Mouse (Mus musculus) thymus, postnatal 4 days (tissue): Measurements from ENCODE around the gene Irf2bp1.
A peak's percentile ranks its signal among the peaks of the same experiment; 100 is the strongest.

ENCODE experiments used
- DNase-seq: peaks from one replicate; pipeline ENCODE4 v3.0.0; 2021

Irf2bp1 gene

GRCm38 (mm10) chr7:19029084-19029653, 25.3 kb downstream of the Irf2bp1 start:
- peak; percentile 81 for DNase-seq

DNA sequence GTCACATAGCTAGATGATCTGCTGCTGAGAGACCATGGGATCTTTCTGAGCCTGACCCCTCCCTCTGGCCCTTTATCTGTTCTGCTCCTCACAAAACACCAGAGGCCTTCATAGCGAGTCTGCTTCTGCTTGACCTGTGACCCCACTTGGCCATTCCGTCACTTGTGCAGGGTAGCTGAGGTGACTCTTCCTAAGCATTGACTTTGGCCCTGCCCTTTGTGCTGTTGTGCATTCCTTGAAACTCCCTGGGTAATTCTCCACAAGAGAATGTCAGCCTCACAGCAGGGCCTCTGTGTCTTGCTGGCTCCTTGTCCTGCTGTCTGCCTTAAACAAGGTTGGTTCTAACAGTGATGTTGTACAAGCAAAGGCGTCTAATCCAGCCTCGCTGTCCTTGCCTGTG, 27.8 kb downstream of the Irf2bp1 start:
- no peak for DNase-seq

DNA sequence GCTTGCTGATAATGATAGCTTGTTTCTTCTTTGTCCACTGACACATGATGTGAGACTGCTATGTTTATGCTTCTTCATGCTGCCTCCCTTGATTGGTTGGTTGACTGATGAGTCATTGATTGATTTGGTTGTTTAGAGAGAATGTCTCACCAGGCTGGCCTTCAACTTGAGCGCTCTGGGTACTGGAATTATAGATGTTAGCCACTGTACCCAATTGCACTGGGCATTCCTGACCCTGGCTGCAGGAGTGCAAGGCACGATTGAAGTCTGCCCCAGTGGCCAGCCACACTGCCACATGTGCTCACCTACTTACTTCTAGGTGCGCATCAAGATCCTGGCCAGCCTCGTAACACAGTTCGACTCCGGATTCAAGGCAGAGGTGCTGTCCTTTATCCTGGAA, 40.8 kb downstream of the Irf2bp1 start:
- no peak for DNase-seq

DNA sequence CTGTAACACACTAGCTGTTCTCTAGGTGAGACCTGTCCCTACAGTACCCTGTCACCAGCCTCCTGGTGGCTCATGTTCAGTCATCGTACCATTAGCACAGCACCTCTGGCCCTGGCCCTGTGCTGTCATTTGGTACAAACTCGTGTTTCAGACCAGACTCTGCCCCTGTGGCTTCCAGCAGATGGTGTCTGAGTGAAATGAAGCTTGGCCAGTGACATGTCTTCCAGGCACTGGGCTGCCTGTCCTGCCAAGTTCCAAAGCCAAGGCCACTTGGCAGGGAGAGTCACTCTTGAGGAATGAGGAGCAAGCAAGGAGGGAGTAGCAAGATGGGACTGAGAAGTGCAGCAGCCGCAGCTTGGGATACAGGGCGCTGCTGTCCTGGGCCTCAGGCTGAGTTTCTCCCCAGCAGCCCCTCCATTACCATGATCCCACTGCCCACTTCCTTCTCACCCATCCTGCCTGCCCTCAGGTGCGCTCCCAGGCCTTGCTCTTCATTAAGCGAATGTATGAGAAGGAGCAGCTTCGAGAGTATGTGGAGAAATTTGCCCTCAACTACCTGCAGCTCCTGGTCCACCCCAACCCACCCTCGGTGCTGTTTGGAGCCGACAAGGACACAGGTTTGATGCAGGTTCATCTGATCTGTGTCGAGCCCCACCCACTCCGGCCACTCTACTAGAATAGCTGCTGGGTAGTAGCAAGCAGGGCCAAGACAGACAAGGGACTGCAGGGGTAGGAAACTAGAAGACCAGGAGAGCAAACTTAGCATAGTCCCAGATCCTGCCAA, 42.6 kb downstream of the Irf2bp1 start:
- DNase-seq: no peak

DNA sequence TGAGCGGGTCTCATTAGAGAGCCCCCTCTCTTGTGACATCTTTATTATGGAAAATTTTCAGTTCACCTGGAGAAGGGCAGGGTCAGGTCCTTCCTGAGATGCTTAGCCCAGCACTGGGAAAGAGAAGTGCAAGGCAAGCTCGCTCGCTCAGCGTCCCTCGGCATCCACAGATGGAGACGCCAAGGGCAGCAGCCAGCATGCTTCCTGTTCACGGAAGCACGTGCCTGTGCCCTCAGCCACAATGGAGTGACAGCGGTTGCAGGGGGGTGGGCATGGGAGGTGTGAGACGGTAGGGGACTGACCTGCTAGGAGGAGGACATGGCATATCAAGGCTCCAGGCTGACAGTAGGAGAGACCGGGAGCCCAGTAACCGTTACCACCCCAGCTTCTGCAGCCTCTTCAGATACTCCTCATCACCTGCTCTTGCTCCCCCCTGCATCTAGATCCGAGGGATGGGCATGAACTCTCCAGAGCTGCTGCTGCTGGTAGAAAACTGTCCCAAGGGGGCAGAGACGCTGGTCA, 44.2 kb downstream of the Irf2bp1 start:
- no peak for DNase-seq

DNA sequence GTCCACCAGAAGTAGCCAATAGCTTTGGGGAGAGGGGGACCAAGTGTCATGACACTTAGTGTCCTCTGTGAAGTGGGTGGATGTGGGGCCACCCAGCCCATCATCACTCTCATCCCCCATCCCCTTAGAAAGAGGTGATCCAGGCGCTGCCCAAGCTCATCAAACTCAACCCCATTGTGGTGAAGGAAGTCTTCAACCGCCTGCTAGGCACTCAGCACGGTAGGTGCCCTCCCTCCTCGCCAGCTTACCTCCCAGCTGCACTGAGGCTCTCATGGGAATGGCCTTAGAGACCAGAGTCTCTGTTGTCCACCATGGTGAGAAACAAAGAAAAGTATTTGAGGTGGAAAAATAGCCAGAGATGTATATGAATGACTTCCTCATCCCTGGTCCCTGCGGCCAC, 45.4 kb downstream of the Irf2bp1 start:
- DNase-seq: no peak

GRCm38 (mm10) chr7:19050172-19050571, 46.3 kb downstream of the Irf2bp1 start:
- DNase-seq: no peak

- no peak for DNase-seq
Measured at GRCm38 (mm10) chr7:19051161-19051560, 47.3 kb downstream of the Irf2bp1 start.

- no peak for DNase-seq
Measured at GRCm38 (mm10) chr7:19052345-19053135, 48.7 kb downstream of the Irf2bp1 start.

GRCm38 (mm10) chr7:19053136-19053532, 49.3 kb downstream of the Irf2bp1 start:
- no peak for DNase-seq

GRCm38 (mm10) chr7:19054047-19054776, 50.4 kb downstream of the Irf2bp1 start, which contains the start of gene Rsph6a:
TSS of gene Rsph6a (plus strand) at chr7:19054690.
- DNase-seq: peak; percentile 73

DNA sequence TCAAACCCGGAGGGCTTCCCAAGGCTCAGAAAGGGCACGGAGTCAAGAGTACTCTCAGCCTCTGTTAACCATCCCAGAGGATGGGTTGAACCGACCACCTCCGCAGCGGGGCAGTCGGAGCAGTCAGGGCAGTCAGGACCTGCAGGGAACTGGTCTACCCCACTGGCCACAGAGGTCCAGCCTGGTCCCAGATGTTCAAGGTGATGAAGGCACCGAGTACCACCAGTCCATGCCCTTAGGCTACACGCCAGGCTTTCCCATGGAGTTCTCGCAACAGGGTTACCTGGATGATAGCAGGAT, 50.9 kb downstream of the Irf2bp1 start:
- no peak for DNase-seq

DNA sequence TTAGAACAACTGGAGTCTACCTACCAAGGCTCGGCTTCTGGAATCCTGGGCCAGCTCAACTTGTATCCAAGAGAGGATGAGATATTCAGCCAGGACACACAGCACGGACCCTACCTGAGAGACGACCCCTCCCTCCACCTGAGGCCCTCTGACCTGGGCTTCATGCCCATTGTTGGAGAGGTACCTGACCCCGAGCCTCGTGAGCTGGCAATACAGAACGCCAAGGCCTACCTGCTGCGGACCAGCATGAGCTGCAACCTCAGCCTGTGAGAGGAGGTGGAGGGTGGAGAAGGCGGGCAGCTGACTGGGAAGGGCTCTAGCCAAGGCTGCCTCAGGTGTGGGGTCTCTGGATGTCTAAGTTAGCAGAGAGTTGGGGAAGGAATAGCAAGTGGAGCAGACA, 51.3 kb downstream of the Irf2bp1 start:
- DNase-seq: no peak
